Mouse (Mus musculus) kidney, postnatal 4 days (tissue): ENCODE measurements around the gene Pias4.
"Not testable (repeated sequence)": the region's sequence is repeated elsewhere in the genome, so short reads cannot be mapped to it uniquely, and the experiment has no call there.

Experiments used
- DNase-seq, 2 experiments: peaks; one replicate each; pipeline ENCODE4 v3.0.0; 2021; ENCODE audit warnings: mixed read lengths in 2 of 2

The Pias4 gene

GRCm38 (mm10) chr10:81190912-81191321 lies 23.2 kb upstream of the Pias4 start:
- DNase-seq, result peak; percentile 18 to 40

- DNase-seq, result peak; percentile 55 to 67
Observed at GRCm38 (mm10) chr10:81190236-81190911, 22.7 kb upstream of the Pias4 start.

- DNase-seq, result no peak
Observed at GRCm38 (mm10) chr10:81189821-81190220, 22.1 kb upstream of the Pias4 start.

GRCm38 (mm10) chr10:81187161-81187560 lies 19.4 kb upstream of the Pias4 start:
- no peak for DNase-seq

- no peak for DNase-seq
Observed at GRCm38 (mm10) chr10:81184765-81185164, 17.0 kb upstream of the Pias4 start.

- no peak for DNase-seq
Observed at GRCm38 (mm10) chr10:81183805-81184204, 16.1 kb upstream of the Pias4 start, which contains the start of gene 4930442H23Rik. Gene 4930442H23Rik, minus strand, starts transcription at chr10:81183849.

GRCm38 (mm10) chr10:81182336-81183333 lies 14.9 kb upstream of the Pias4 start, which contains the start of gene Dapk3:
Gene Dapk3, plus strand, starts transcription at chr10:81183005.
- peak; percentile 94 to 96 for DNase-seq

GRCm38 (mm10) chr10:81181860-81182259 lies 14.1 kb upstream of the Pias4 start:
- DNase-seq, result not testable (repeated sequence)

GRCm38 (mm10) chr10:81180946-81181345 lies 13.2 kb upstream of the Pias4 start:
- no peak for DNase-seq

- DNase-seq, result no peak
Observed at GRCm38 (mm10) chr10:81179451-81180342, 12.0 kb upstream of the Pias4 start.

GRCm38 (mm10) chr10:81178927-81179326 lies 11.2 kb upstream of the Pias4 start:
- DNase-seq, result no peak

GRCm38 (mm10) chr10:81177958-81178712 lies 10.4 kb upstream of the Pias4 start:
- no peak for DNase-seq

- DNase-seq, result peak; percentile 48 to 60
Observed at GRCm38 (mm10) chr10:81177491-81177925, 9.8 kb upstream of the Pias4 start.

GRCm38 (mm10) chr10:81176466-81177271 lies 8.9 kb upstream of the Pias4 start, which contains the start of gene Eef2:
Gene Eef2, plus strand, starts transcription at chr10:81176631.
- peak; percentile 100 for DNase-seq

GRCm38 (mm10) chr10:81175936-81176465 lies 8.3 kb upstream of the Pias4 start:
- DNase-seq, result peak; percentile 66 to 78

GRCm38 (mm10) chr10:81175345-81175701 lies 7.6 kb upstream of the Pias4 start:
- peak in 1 of 2 experiments; percentile 33 for DNase-seq

- DNase-seq, result peak; percentile 93 to 94
Observed at GRCm38 (mm10) chr10:81174617-81175344, 7.1 kb upstream of the Pias4 start.

- DNase-seq, result peak; percentile 87 to 90
Observed at GRCm38 (mm10) chr10:81173132-81173531, 5.4 kb upstream of the Pias4 start.

- DNase-seq, result peak; percentile 52 to 67
Observed at GRCm38 (mm10) chr10:81169411-81169900, 1.7 kb upstream of the Pias4 start.
